Mouse (Mus musculus) limb, embryonic 13.5 days (tissue): Measurements from ENCODE around the gene H2-DMb2. TPM values are rescaled to one million over a fixed set of nuclear protein-coding genes. Genes with fewer than 3 reads are reported as not detected.

ENCODE experiments used
- ATAC-seq: fragments of 200-750 bp; cut with Nextera tagmentation; 2 replicates; pipeline ENCODE4 v1.8.0; 2017; ENCODE audit warnings: low read depth, moderate number of reproducible peaks, moderate TSS enrichment; ENCODE audit not compliant: low FRiP score
- H3K27ac ChIP-seq: fragments of 300-500 bp; sonication (generic); 2 replicates; pipeline ENCODE4 v1.5.1; 2015; ENCODE audit warnings: inconsistent platforms, mild to moderate bottlenecking, moderate library complexity
- H3K27me3 ChIP-seq: fragments of 300-500 bp; sonication (generic); 2 replicates; pipeline ENCODE4 v1.6.1; 2015; ENCODE audit warnings: mild to moderate bottlenecking, inconsistent platforms
- H3K36me3 ChIP-seq: fragments of 300-500 bp; sonication (generic); 2 replicates; pipeline ENCODE4 v1.6.1; 2015; ENCODE audit warnings: inconsistent platforms, mild to moderate bottlenecking, moderate library complexity
- H3K4me1 ChIP-seq: fragments of 300-500 bp; sonication (generic); 2 replicates; pipeline ENCODE4 v1.6.1; 2015; ENCODE audit warnings: inconsistent platforms
- H3K4me2 ChIP-seq: fragments of 300-500 bp; sonication (generic); replicated peaks from 2 replicates; pipeline ENCODE4 v1.6.1; 2015; ENCODE audit warnings: inconsistent platforms, mild to moderate bottlenecking, moderate library complexity
- H3K4me3 ChIP-seq: fragments of 300-500 bp; sonication (generic); 2 replicates; pipeline ENCODE4 v1.5.1; 2015; ENCODE audit warnings: moderate library complexity, mild to moderate bottlenecking, inconsistent platforms
- H3K9ac ChIP-seq: fragments of 300-500 bp; sonication (generic); 2 replicates; pipeline ENCODE4 v1.6.1; 2015; ENCODE audit warnings: mild to moderate bottlenecking, inconsistent platforms
- H3K9me3 ChIP-seq: fragments of 300-500 bp; sonication (generic); 2 replicates; pipeline ENCODE4 v1.6.1; 2016; ENCODE audit warnings: inconsistent platforms
- WGBS: fragments of 180-500 bp; shearing (Covaris S2); methylation state at CpG from one replicate; pipeline ENCODE4 v1.1.7; 2015; 5-methylcytosine and 5-hydroxymethylcytosine counted together
- polyA plus RNA-seq: library from polyadenylated mRNA; unstranded; fragments of >200 nt; fragmentation: Nextera tagmentation; extraction: Ambion mirVana; gene quantifications from 2 replicates; pipeline ENCODE4 v1.2.1, GENCODE M21; 2015

The H2-DMb2 gene
- polyA plus RNA-seq, 1 experiment from 2014 or later, result 0.38 TPM

GRCm38 (mm10) chr17:34193468-34193867 lies 50.4 kb downstream of the H2-DMb2 start:
- no peak for ATAC-seq
- 53% methylated on average over 8 of the region's 8 CpGs for WGBS

DNA sequence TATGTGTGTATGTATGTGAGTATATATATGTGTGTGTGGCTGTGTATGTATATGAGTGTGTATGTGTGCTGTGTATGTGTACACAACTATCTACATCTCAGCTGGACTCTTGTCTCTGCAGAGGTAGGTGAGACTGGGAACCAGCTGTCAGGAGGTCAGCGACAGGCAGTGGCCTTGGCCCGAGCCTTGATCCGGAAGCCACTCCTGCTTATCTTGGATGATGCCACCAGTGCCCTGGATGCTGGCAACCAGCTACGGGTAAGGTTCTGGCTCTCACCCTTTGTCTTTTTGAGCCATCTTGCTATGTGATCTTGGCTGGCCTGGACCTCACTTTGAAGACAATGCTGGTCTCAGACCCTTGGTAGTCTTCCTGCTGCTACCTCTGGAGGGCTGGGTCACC lies 51.6 kb downstream of the H2-DMb2 start:
- Histone ChIP-seq H3K4me3 (no peak overlapping the region), H3K27me3 (peaks cover 98% of the 10 kb centered on the region), H3K9me3 (no peaks in the 10 kb centered on the region; the same call in 1 of the 2 replicates), H3K9ac (no peak overlapping the region), H3K4me2 (no peak overlapping the region), H3K4me1 (peaks cover 17% of the 10 kb centered on the region), H3K36me3 (no peaks in the 10 kb centered on the region), H3K27ac (no peak overlapping the region)
- WGBS, result 94% methylated on average over 4 of the region's 4 CpGs
- ATAC-seq, result no peak

More at GRCm38 (mm10) chr17:34193468-34193867, 50.4 kb downstream of the H2-DMb2 start:
- Histone ChIP-seq H3K27me3 (peaks cover 97% of the 10 kb centered on the region), H3K27ac (no peak overlapping the region), H3K9me3 (no peaks in the 10 kb centered on the region; the same call in 1 of the 2 replicates), H3K36me3 (no peaks in the 10 kb centered on the region), H3K4me3 (no peak overlapping the region), H3K4me2 (no peak overlapping the region), H3K9ac (no peak overlapping the region), H3K4me1 (peaks cover 17% of the 10 kb centered on the region)

DNA sequence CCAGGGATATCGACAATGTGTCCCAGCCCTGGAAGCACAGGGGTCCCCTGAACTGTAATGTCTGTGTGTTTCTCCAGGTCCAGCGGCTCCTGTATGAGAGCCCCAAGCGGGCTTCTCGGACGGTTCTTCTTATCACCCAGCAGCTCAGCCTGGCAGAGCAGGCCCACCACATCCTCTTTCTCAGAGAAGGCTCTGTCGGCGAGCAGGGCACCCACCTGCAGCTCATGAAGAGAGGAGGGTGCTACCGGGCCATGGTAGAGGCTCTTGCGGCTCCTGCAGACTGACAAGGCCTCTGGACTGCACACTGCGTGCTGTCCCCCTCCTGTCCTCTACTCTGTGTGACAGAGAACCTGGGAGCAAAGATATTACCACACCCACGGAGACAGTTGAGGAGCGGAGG lies 53.4 kb downstream of the H2-DMb2 start:
- Histone ChIP-seq H3K4me2 (no peak overlapping the region), H3K36me3 (no peaks in the 10 kb centered on the region), H3K4me1 (peaks cover 17% of the 10 kb centered on the region), H3K9me3 (no peaks in the 10 kb centered on the region; the same call in 1 of the 2 replicates), H3K9ac (no peak overlapping the region), H3K4me3 (peak overlapping the region; percentile 43; the same call in 1 of the 2 replicates), H3K27ac (no peak overlapping the region), H3K27me3 (peaks cover 98% of the 10 kb centered on the region)
- WGBS, result 44% methylated on average over 12 of the region's 12 CpGs
- no peak for ATAC-seq

GRCm38 (mm10) chr17:34196941-34197894 lies 54.1 kb downstream of the H2-DMb2 start, which contains the start of gene Psmb8:
TSS of gene Psmb8 (plus strand) at chr17:34197721.
- H3K9ac ChIP-seq, result peak within 1 kb of the TSS; percentile 50; the same call in 1 of the 2 replicates
- no peaks in the 10 kb centered on the region; the same call in 1 of the 2 replicates for H3K9me3 ChIP-seq
- WGBS, result 5% methylated on average over 41 of the region's 41 CpGs
- peak; percentile 88 for ATAC-seq
- peaks cover 95% of the 10 kb centered on the region for H3K27me3 ChIP-seq
- H3K27ac ChIP-seq, result no peak within 1 kb of the TSS
- peaks cover 17% of the 10 kb centered on the region for H3K4me1 ChIP-seq
- H3K4me3 ChIP-seq, result peak within 1 kb of the TSS; percentile 43
- no peaks in the 10 kb centered on the region for H3K36me3 ChIP-seq
- H3K4me2 ChIP-seq, result peak within 1 kb of the TSS; percentile 69

GRCm38 (mm10) chr17:34197904-34198520 lies 54.9 kb downstream of the H2-DMb2 start:
- Histone ChIP-seq H3K4me1 (peaks cover 17% of the 10 kb centered on the region), H3K27ac (no peak overlapping the region), H3K4me2 (peak overlapping the region; percentile 69), H3K27me3 (peaks cover 92% of the 10 kb centered on the region), H3K9ac (peak overlapping the region; percentile 50; the same call in 1 of the 2 replicates), H3K9me3 (no peaks in the 10 kb centered on the region; the same call in 1 of the 2 replicates), H3K4me3 (peak overlapping the region; percentile 43), H3K36me3 (no peaks in the 10 kb centered on the region)
- ATAC-seq, result 0 out of 2 replicates have a peak, but pooled peaks have one; percentile 33
- 3% methylated on average over 32 of the region's 32 CpGs for WGBS

DNA sequence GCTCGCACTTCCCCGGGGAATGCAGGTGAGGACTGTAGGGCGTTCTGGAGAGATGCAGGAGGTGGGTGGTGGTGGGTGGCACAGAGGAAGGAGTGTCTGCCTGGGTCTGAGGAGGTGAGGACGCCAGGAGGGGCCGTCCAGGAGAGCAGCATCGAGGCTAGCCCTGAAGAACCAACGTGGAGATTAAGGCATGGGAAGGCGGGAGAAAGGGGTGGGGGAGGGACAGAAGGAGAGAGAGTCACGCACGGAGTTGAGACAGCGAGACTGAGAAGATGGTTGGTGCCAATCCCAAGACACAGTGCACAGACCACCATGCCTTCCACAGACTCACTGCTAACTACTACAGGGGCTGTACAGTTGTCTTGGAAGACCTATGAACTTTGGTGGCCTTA lies 55.4 kb downstream of the H2-DMb2 start:
- Histone ChIP-seq H3K4me2 (peak overlapping the region; percentile 69), H3K4me1 (peaks cover 17% of the 10 kb centered on the region), H3K9ac (peak overlapping the region; percentile 50; the same call in 1 of the 2 replicates), H3K9me3 (no peaks in the 10 kb centered on the region; the same call in 1 of the 2 replicates), H3K4me3 (peak overlapping the region; percentile 43), H3K36me3 (no peaks in the 10 kb centered on the region), H3K27ac (no peak overlapping the region), H3K27me3 (peaks cover 92% of the 10 kb centered on the region)
- no peak for ATAC-seq
- 8% methylated on average over 11 of the region's 11 CpGs for WGBS

DNA sequence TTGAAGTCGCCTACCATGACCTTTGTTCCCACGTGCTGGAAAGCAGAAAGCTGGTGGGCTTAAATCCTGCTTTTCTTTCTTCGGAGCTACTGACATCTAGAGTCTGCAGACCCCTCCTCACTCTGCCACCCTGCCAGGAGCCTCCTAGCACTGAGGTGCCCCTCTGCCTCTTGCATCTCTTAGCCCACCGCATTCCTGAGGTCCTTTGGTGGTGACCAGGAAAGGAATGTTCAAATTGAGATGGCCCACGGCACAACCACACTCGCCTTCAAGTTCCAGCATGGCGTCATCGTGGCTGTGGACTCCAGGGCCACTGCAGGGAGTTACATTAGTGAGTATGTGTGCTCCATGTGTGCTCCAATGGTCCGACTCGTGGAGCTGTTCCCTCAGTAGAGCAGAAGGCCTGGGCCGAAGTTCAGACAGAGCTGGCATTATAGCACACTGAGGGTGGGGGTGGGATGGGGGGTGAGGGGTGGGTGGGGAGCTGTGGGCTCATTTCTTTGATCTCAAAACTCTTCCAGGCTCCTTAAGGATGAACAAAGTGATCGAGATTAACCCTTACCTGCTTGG lies 56.0 kb downstream of the H2-DMb2 start:
- Histone ChIP-seq H3K36me3 (no peaks in the 10 kb centered on the region), H3K9ac (no peak overlapping the region), H3K4me2 (no peak overlapping the region), H3K4me1 (peaks cover 17% of the 10 kb centered on the region), H3K4me3 (no peak overlapping the region), H3K9me3 (no peaks in the 10 kb centered on the region; the same call in 1 of the 2 replicates), H3K27me3 (peaks cover 90% of the 10 kb centered on the region), H3K27ac (no peak overlapping the region)
- ATAC-seq, result no peak
- WGBS, result 58% methylated on average over 12 of the region's 12 CpGs

- Histone ChIP-seq H3K4me1 (peaks cover 21% of the 10 kb centered on the region), H3K9me3 (no peaks in the 10 kb centered on the region; the same call in 1 of the 2 replicates), H3K4me2 (no peak overlapping the region), H3K27me3 (peaks cover 88% of the 10 kb centered on the region), H3K4me3 (no peak overlapping the region), H3K9ac (no peak overlapping the region), H3K36me3 (no peaks in the 10 kb centered on the region), H3K27ac (no peak overlapping the region)
- 85% methylated on average over 10 of the region's 10 CpGs for WGBS
- no peak for ATAC-seq
Observed at GRCm38 (mm10) chr17:34200047-34200446, 56.9 kb downstream of the H2-DMb2 start.

GRCm38 (mm10) chr17:34200772-34201505 lies 57.8 kb downstream of the H2-DMb2 start:
- Histone ChIP-seq H3K4me2 (no peak overlapping the region), H3K36me3 (no peaks in the 10 kb centered on the region), H3K9ac (no peak overlapping the region), H3K27ac (no peak overlapping the region), H3K27me3 (peaks cover 88% of the 10 kb centered on the region), H3K4me1 (peaks cover 27% of the 10 kb centered on the region), H3K4me3 (no peak overlapping the region), H3K9me3 (no peaks in the 10 kb centered on the region)
- no peak for ATAC-seq
- 85% methylated on average over 16 of the region's 16 CpGs for WGBS
